In the genomic region with DNA sequence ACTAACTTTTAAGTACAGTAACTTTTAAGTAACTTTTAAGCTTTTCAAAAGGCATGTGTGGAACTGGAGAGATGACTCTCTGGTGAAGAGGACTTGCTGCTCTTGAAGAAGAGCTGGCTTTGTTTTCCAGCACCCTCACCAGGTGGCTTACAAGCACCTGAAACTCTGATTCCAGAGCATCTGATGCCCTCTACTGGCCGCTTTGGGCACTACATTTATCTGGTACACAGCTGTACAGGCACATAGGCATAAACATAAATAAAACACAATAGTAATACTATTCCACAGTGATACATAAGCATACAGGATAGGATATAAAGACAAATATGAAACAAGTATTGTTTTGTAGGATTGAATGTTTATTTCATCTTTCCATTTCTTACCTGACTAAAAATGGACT, we compare ENCODE assay signal across 8 mouse cellular contexts.
A peak's percentile ranks its signal among the peaks of the same experiment; 100 is the strongest.
DNase-seq lines count a peak whose midpoint lies in the region; ATAC-seq and TF ChIP-seq lines count a peak whose summit lies in the region.

No protein-coding gene starts in this region.

- H3K4me3 ChIP-seq in heart, postnatal 0 days (ENCODE audit: low read depth, low read length): no peak overlapping the region
- H3K4me3 ChIP-seq in heart, embryonic 10.5 days: no peak overlapping the region

- H3K4me1 ChIP-seq in heart, postnatal 0 days (ENCODE audit: control insufficient read depth, insufficient read depth): no peaks in the 10 kb centered on the region
- H3K4me1 ChIP-seq in heart, embryonic 10.5 days: no peaks in the 10 kb centered on the region

- no peaks in the 10 kb centered on the region for H3K9me3 ChIP-seq in heart, postnatal 0 days (replicated peaks; ENCODE audit: control insufficient read depth, low read length)
- no peaks in the 10 kb centered on the region for H3K9me3 ChIP-seq in heart, embryonic 10.5 days

- no peak for ATAC-seq in heart, postnatal 0 days (ENCODE audit: insufficient read depth, low read depth)
- no peak for ATAC-seq in erythroblast, adult 5-6 weeks (replicated peaks; ENCODE audit: low FRiP score, poor library complexity, severe bottlenecking)

- no peaks in the 10 kb centered on the region for H3K36me3 ChIP-seq in heart, postnatal 0 days (replicated peaks; ENCODE audit: control insufficient read depth, insufficient read depth, low read length)
- no peaks in the 10 kb centered on the region for H3K36me3 ChIP-seq in heart, embryonic 10.5 days

- no peak overlapping the region for H3K27ac ChIP-seq in heart, postnatal 0 days (ENCODE audit: low read depth)
- no peak overlapping the region for H3K27ac ChIP-seq in heart, embryonic 10.5 days

- DNase-seq in heart, postnatal 0 days (ENCODE audit: low spot score): no peak
- DNase-seq in heart, embryonic 10.5 days (ENCODE audit: low spot score): no peak
- peak; percentile 8 for DNase-seq in right cerebral cortex, adult 18-20 months
- no peak for DNase-seq in right cerebral cortex, postnatal 36 days (ENCODE audit: low spot score in 2 of 2)
- DNase-seq in adrenal gland, postnatal 25 days: peak; percentile 33
- peak; percentile 26 for DNase-seq in hindlimb bud, embryonic 11.5 days (ENCODE audit: extremely low spot score, low read depth, low spot score)
- peak; percentile 89 for DNase-seq in retina, embryonic 14.5 days (ENCODE audit: low spot score)

- no peak overlapping the region for H3K9ac ChIP-seq in heart, postnatal 0 days (replicated peaks; ENCODE audit: low read depth, low read length)

- no peak for TF ChIP-seq EP300 in heart, postnatal 0 days (IDR thresholded peaks at IDR 0.05; ENCODE audit: low read depth)

- H3K27me3 ChIP-seq in heart, postnatal 0 days (ENCODE audit: control insufficient read depth, insufficient read depth, low read length): no peaks in the 10 kb centered on the region
- no peaks in the 10 kb centered on the region for H3K27me3 ChIP-seq in heart, embryonic 10.5 days (ENCODE audit: insufficient read depth, poor library complexity, severe bottlenecking)

- WGBS in heart, postnatal 0 days: 0% methylated on average over 1 of the region's 1 CpGs
- WGBS in heart, embryonic 10.5 days: 5% methylated on average over 1 of the region's 1 CpGs

- H3K4me2 ChIP-seq in heart, postnatal 0 days (ENCODE audit: low read depth, low read length): no peak overlapping the region

- peak; percentile 63 for TF ChIP-seq CTCF in heart, postnatal 0 days (IDR thresholded peaks at IDR 0.05; ENCODE audit: low read depth)

Comparison
In these comparisons a context has a peak if more than half of its experiments do, and no peak if none do; other contexts are left out.
1. DNase-seq: peak in right cerebral cortex, adult 18-20 months (single experiment), adrenal gland, postnatal 25 days (single experiment), hindlimb bud, embryonic 11.5 days (single experiment) and retina, embryonic 14.5 days (single experiment); none in heart, postnatal 0 days (single experiment), heart, embryonic 10.5 days (single experiment) and right cerebral cortex, postnatal 36 days (0 of 2).